Mouse (Mus musculus) forebrain, embryonic 13.5 days (tissue): Measurements from ENCODE around the gene Agpat1. TPM values are rescaled to one million over a fixed set of nuclear protein-coding genes. Genes with fewer than 3 reads are reported as not detected.

Source experiments
- ATAC-seq: fragments of 200-750 bp; cut with Nextera tagmentation; 2 replicates; pipeline ENCODE4 v1.8.0; 2017
- H3K27ac ChIP-seq: fragments of 300-500 bp; sonication (generic); 2 replicates; pipeline ENCODE4 v1.5.1; 2015; ENCODE audit warnings: inconsistent platforms, mild to moderate bottlenecking, moderate library complexity
- H3K27me3 ChIP-seq: fragments of 300-500 bp; sonication (generic); 2 replicates; pipeline ENCODE4 v1.6.1; 2015; ENCODE audit warnings: mild to moderate bottlenecking, inconsistent platforms
- H3K36me3 ChIP-seq: fragments of 300-500 bp; sonication (generic); 2 replicates; pipeline ENCODE4 v1.6.1; 2015; ENCODE audit warnings: mild to moderate bottlenecking, inconsistent platforms; ENCODE audit not compliant: poor library complexity, severe bottlenecking
- H3K4me1 ChIP-seq: fragments of 300-500 bp; sonication (generic); 2 replicates; pipeline ENCODE4 v1.6.1; 2015; ENCODE audit warnings: inconsistent platforms
- H3K4me2 ChIP-seq: fragments of 300-500 bp; sonication (generic); 2 replicates; pipeline ENCODE4 v1.6.1; 2015; ENCODE audit warnings: inconsistent platforms, mild to moderate bottlenecking, moderate library complexity
- H3K4me3 ChIP-seq: fragments of 300-500 bp; sonication (generic); 2 replicates; pipeline ENCODE4 v1.5.1; 2015; ENCODE audit warnings: mild to moderate bottlenecking, inconsistent platforms
- H3K9ac ChIP-seq: fragments of 300-500 bp; sonication (generic); 2 replicates; pipeline ENCODE4 v1.6.1; 2015; ENCODE audit warnings: mild to moderate bottlenecking, inconsistent platforms
- H3K9me3 ChIP-seq: fragments of 300-500 bp; sonication (generic); replicated peaks from 2 replicates; pipeline ENCODE4 v1.6.1; 2016; ENCODE audit warnings: inconsistent platforms
- WGBS: fragments of 180-500 bp; shearing (Covaris S2); methylation state at CpG from one replicate; pipeline ENCODE4 v1.1.7; 2015; 5-methylcytosine and 5-hydroxymethylcytosine counted together
- polyA plus RNA-seq: library from polyadenylated mRNA; unstranded; fragments of >200 nt; fragmentation: Nextera tagmentation; extraction: Ambion mirVana; gene quantifications from 2 replicates; pipeline ENCODE4 v1.2.1, GENCODE M21; 2015

Agpat1 gene
- polyA plus RNA-seq, 1 experiment from 2014 or later: 74.4 TPM

GRCm38 (mm10) chr17:34629221-34629751, 25.2 kb downstream of the Agpat1 start, which contains the start of gene Prrt1:
Gene Prrt1 (plus strand): TSS chr17:34629533.
- Histone ChIP-seq H3K36me3 (0 out of 2 replicates have a peak, but pooled peaks cover 7% of the 10 kb centered on the region), H3K27ac (peak within 1 kb of the TSS; percentile 88), H3K4me3 (peak within 1 kb of the TSS; percentile 81), H3K27me3 (peaks cover 43% of the 10 kb centered on the region), H3K4me1 (peaks cover 60% of the 10 kb centered on the region), H3K4me2 (peak within 1 kb of the TSS; percentile 93), H3K9ac (peak within 1 kb of the TSS; percentile 80), H3K9me3 (no peaks in the 10 kb centered on the region)
- 3% methylated on average over 14 of the region's 16 CpGs for WGBS
- peak; percentile 36; the same call in 1 of the 2 replicates for ATAC-seq

- Histone ChIP-seq H3K4me1 (peaks cover 60% of the 10 kb centered on the region), H3K9ac (peak overlapping the region; percentile 80), H3K9me3 (no peaks in the 10 kb centered on the region), H3K36me3 (0 out of 2 replicates have a peak, but pooled peaks cover 6% of the 10 kb centered on the region), H3K27me3 (peaks cover 43% of the 10 kb centered on the region), H3K4me2 (peak overlapping the region; percentile 93), H3K4me3 (peak overlapping the region; percentile 81), H3K27ac (no peak overlapping the region)
- WGBS: 13% methylated on average over 12 of the region's 12 CpGs
- ATAC-seq: no peak
Measured at GRCm38 (mm10) chr17:34629796-34630603, 25.9 kb downstream of the Agpat1 start.

DNA sequence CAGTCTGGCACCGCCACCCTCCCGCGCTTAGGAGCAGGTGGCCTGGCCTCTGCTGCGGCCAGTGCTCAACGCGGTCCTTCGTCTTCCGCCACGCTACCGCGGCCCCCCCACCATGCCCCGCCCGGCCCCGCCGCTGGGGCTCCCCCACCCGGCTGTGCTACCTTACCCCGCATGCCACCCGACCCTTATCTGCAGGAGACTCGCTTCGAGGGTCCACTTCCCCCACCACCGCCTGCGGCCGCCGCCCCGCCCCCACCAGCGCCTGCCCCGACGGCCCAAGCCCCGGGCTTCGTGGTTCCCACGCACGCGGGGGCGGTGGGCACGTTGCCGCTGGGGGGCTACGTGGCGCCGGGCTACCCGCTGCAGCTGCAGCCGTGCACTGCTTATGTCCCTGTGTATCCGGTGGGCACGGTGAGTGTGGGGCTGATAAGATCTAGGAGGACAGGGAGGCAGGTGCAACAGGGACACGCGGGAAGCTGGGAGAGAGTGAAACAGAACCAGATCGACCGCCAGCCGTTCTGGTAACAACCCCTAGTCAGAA, 26.8 kb downstream of the Agpat1 start:
- WGBS: 5% methylated on average over 45 of the region's 48 CpGs
- no peaks in the 10 kb centered on the region for H3K36me3 ChIP-seq
- H3K27me3 ChIP-seq: peaks cover 47% of the 10 kb centered on the region
- H3K9ac ChIP-seq: peak overlapping the region; percentile 80
- H3K4me2 ChIP-seq: peak overlapping the region; percentile 93
- peak overlapping the region; percentile 81 for H3K4me3 ChIP-seq
- no peak for ATAC-seq
- no peaks in the 10 kb centered on the region for H3K9me3 ChIP-seq
- H3K27ac ChIP-seq: no peak overlapping the region
- H3K4me1 ChIP-seq: peaks cover 60% of the 10 kb centered on the region

DNA sequence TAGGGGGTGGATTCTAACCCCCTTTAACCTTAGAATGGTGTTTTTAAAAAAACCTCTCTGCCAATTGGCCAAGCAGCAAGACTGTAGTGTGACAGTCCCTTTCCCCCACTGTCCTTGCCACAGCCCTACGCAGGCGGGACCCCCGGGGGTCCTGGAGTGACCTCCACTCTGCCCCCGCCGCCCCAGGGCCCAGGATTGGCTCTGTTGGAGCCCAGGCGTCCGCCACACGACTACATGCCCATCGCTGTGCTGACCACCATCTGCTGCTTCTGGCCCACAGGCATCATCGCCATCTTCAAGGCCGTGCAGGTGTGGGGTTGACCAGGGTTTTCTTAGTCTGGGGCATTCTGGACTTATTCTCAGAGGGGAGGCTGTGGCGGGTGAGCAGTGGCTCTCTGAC, 27.6 kb downstream of the Agpat1 start:
- Histone ChIP-seq H3K27ac (no peak overlapping the region), H3K4me2 (peak overlapping the region; percentile 93), H3K4me1 (peaks cover 52% of the 10 kb centered on the region), H3K9ac (peak overlapping the region; percentile 80), H3K27me3 (peaks cover 47% of the 10 kb centered on the region), H3K4me3 (peak overlapping the region; percentile 81), H3K36me3 (no peaks in the 10 kb centered on the region), H3K9me3 (no peaks in the 10 kb centered on the region)
- 4% methylated on average over 12 of the region's 12 CpGs for WGBS
- no peak for ATAC-seq

- under 1% methylated on average over 26 of the region's 26 CpGs for WGBS
- Histone ChIP-seq H3K9ac (peak overlapping the region; percentile 80), H3K4me1 (peaks cover 50% of the 10 kb centered on the region), H3K27me3 (peaks cover 51% of the 10 kb centered on the region), H3K27ac (no peak overlapping the region), H3K36me3 (no peaks in the 10 kb centered on the region), H3K4me2 (peak overlapping the region; percentile 93), H3K9me3 (no peaks in the 10 kb centered on the region), H3K4me3 (peak overlapping the region; percentile 81)
- ATAC-seq: 0 out of 2 replicates have a peak, but pooled peaks have one; percentile 34
Measured at GRCm38 (mm10) chr17:34632261-34632691, 28.2 kb downstream of the Agpat1 start.

DNA sequence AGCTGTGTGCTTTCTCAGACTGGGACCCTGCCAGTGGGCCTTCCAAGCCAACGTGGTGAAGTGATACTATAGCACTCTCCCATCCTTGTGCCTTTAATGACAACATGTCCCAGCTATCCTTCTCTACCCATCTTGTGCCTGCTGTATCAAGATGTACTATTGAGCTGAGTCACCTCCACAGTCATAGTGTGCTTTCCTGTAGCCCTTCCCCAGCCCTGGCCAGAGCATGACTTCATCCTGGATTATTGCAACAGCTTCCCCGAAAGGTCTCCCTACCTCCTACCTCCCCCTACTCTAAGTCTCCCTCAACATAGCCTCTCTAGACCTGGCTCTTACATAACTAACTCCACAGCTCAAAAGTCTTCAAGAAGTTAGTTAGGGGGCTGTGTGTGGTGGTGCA, 31.6 kb downstream of the Agpat1 start:
- Histone ChIP-seq H3K4me1 (peaks cover 22% of the 10 kb centered on the region), H3K36me3 (no peaks in the 10 kb centered on the region), H3K27ac (no peak overlapping the region), H3K9ac (no peak overlapping the region), H3K4me2 (no peak overlapping the region), H3K9me3 (no peaks in the 10 kb centered on the region), H3K4me3 (no peak overlapping the region), H3K27me3 (peaks cover 40% of the 10 kb centered on the region)
- ATAC-seq: no peak
- 64% methylated on average over 2 of the region's 2 CpGs for WGBS

DNA sequence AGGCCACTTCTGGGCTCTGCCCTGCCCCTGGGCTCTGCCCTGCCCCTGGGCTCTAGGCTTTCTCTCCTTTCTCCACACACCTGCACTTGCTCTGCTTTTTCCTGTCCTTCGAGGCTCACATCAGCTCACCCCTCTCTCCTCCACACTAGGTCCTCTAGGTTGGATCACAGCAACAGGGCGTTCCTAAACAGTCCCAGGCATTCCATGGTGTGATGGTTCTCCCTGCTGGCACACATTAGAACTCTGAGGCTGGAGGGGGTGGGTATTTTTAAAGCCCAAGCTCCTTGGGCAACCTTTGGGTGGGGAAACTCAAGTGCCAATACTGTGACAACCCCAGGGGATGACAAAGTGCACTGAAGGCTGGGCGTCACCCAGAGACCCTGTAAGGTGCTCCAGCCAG, 33.4 kb downstream of the Agpat1 start:
- Histone ChIP-seq H3K27ac (no peak overlapping the region), H3K4me2 (no peak overlapping the region), H3K9me3 (no peaks in the 10 kb centered on the region), H3K9ac (no peak overlapping the region; the same call in 1 of the 2 replicates), H3K4me1 (peaks cover 13% of the 10 kb centered on the region), H3K4me3 (no peak overlapping the region), H3K36me3 (no peaks in the 10 kb centered on the region), H3K27me3 (peaks cover 22% of the 10 kb centered on the region)
- WGBS: 73% methylated on average over 3 of the region's 3 CpGs
- ATAC-seq: no peak

DNA sequence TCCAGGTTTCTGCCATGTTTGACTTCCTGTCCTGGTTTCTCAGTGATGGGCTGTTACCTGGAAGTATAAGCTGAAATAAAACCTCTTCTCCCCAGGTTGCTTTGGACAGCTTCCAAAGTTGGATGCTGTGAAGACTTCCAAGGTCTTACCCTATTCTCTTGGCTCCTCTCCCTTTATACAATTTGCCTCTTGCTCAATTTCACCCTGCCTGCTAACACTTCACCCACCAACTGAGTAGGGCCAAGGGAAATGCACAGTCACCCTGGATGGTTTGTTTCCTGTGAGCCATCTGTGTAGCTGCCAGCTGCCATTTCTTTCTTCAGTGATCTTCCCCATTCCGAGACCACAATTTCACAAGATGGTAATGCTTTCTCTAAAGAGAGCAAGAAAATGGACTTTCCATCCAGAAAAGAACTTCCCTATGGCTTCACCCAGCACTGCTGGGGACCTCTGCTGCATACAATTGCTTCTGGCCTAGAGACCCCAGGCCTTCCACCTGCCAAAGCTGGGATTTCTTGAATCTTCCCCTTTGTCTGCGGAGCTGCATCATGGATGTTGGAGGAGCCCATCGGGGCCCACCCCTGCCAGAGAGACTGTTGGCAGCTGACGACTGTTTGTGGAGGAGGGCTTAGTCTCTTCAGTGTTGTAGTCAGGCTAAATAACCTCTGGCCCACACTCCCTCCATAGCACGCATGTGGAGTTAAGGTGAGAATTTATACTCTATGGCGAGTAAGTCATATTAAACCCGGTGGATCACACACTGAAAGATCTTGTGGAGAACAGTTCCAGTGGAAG, 35.6 kb downstream of the Agpat1 start:
- Histone ChIP-seq H3K9ac (no peak overlapping the region), H3K4me3 (no peak overlapping the region), H3K4me1 (peaks cover 13% of the 10 kb centered on the region), H3K9me3 (no peaks in the 10 kb centered on the region), H3K27me3 (0 out of 2 replicates have a peak, but pooled peaks cover 8% of the 10 kb centered on the region), H3K36me3 (no peaks in the 10 kb centered on the region), H3K4me2 (no peak overlapping the region), H3K27ac (peak overlapping the region; percentile 54)
- WGBS: 84% methylated on average over 7 of the region's 7 CpGs
- ATAC-seq: no peak

DNA sequence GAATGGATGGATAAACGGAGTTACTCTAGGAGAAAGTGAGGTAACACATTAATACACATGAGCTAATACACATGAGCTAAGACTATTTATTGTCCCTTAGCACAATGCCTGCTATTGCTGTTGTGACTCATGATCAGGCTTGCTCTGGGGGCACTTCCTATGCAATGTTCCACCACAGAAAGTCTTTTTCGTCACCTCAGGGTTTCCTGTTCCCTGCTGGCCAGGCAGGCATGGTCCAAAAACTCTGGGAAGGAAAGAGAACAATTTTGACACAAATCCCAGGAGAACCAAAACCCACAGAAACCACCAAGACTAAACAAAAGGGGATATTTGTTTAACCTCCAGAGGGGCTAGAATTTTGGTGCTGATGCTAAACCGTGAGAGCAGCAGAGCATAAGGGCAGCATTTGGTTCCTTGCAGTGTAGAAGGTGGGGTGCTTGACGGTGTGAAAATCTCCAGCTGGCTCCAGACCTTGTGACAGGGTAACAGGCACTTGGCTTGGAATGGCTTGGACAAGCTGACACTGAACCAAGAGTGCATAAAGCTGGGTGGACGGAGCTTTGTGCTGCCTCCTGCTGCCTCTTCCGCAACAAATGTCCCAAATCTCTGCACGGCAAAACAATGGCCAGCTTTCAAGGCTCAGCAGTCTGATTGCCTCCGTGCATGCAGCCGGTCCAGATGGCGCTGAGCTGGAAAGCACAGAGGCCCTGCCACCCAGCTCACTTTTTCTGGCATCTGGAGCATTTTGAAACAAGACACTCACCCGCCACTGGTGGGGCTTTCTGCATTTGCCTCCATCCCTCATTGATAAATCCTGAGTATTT, 36.9 kb downstream of the Agpat1 start:
- Histone ChIP-seq H3K4me3 (no peak overlapping the region), H3K4me1 (peaks cover 24% of the 10 kb centered on the region), H3K9ac (peak overlapping the region; percentile 21), H3K36me3 (no peaks in the 10 kb centered on the region; the same call in 1 of the 2 replicates), H3K9me3 (no peaks in the 10 kb centered on the region), H3K27ac (peak overlapping the region; percentile 83), H3K27me3 (0 out of 2 replicates have a peak, but pooled peaks cover 4% of the 10 kb centered on the region), H3K4me2 (peak overlapping the region; percentile 26)
- ATAC-seq: peak; percentile 42
- 12% methylated on average over 11 of the region's 11 CpGs for WGBS

- ATAC-seq: no peak
- H3K9ac ChIP-seq: no peak overlapping the region
- 89% methylated on average over 3 of the region's 3 CpGs for WGBS
- H3K4me1 ChIP-seq: peaks cover 31% of the 10 kb centered on the region
- no peaks in the 10 kb centered on the region for H3K9me3 ChIP-seq
- no peak overlapping the region for H3K4me3 ChIP-seq
- H3K4me2 ChIP-seq: no peak overlapping the region
- H3K36me3 ChIP-seq: no peaks in the 10 kb centered on the region; the same call in 1 of the 2 replicates
- peak overlapping the region; percentile 83 for H3K27ac ChIP-seq
- H3K27me3 ChIP-seq: 0 out of 2 replicates have a peak, but pooled peaks cover 3% of the 10 kb centered on the region
Measured at GRCm38 (mm10) chr17:34641945-34642344, 37.9 kb downstream of the Agpat1 start.

DNA sequence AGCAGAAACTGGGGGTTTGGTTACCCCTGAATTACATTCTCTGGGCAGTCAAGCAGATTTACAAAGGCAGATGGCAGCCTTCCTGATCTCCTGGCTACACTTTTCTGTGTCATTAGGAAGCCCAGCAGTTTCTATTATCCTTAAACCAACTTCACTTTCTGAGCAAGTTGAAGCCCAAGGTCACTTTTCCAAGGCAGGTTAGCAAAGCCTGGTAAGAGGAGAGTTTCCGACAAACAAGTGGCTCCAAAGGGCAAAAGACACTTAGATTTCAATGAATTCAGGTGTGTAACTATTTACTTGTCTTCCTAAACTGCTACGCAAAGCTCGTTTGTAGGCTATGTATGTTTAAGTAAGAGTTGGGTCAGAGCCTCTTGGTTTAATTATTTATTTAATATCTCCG, 39.3 kb downstream of the Agpat1 start:
- peaks cover 40% of the 10 kb centered on the region for H3K4me1 ChIP-seq
- H3K27ac ChIP-seq: no peak overlapping the region
- no peak overlapping the region for H3K4me3 ChIP-seq
- no peak overlapping the region for H3K4me2 ChIP-seq
- ATAC-seq: no peak
- no peaks in the 10 kb centered on the region for H3K9me3 ChIP-seq
- no peak overlapping the region for H3K9ac ChIP-seq
- H3K27me3 ChIP-seq: no peaks in the 10 kb centered on the region
- WGBS: 91% methylated on average over 4 of the region's 4 CpGs
- H3K36me3 ChIP-seq: peaks cover under 1% of the 10 kb centered on the region; the same call in 1 of the 2 replicates
